Mouse (Mus musculus): ENCODE results near the gene Lrrc74b. TPM values are rescaled to one million over a fixed set of nuclear protein-coding genes. Genes with fewer than 3 reads are reported as not detected.
A peak's percentile ranks its signal among the peaks of the same experiment; 100 is the strongest.

The Lrrc74b gene
- polyA plus RNA-seq, 1 experiment from 2014 or later, result 0.62 TPM

DNA sequence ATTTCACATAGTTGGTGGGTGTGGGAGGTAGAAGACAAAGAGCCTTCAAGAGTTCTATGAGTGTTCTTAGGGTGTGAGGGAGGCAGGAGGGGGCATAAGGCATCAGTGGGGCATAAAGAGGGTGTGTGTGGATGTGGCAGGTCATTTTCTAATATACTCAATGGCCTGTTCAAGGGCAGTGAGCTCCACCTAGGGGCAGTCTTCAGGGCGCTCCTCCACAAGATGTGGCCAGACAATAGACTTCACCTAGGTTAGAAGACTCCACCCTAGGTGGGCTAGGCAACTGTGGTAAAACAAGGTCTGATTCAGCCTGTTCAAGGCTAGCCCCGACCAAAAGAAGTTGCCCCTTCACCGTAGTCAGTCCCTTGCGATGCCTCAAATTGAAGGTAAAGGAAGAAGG lies 28.8 kb downstream of the Lrrc74b start:
- WGBS, result 52% methylated on average over 4 of the region's 4 CpGs
- peak overlapping the region; percentile 93; the same call in 1 of the 2 replicates for H3K4me2 ChIP-seq (ENCODE audit: low read length)
- H3K36me3 ChIP-seq (ENCODE audit: control insufficient read depth, insufficient read depth, low read length), result peaks cover 17% of the 10 kb centered on the region
- DNase-seq (ENCODE audit: low spot score), result no peak
- no peaks in the 10 kb centered on the region for H3K9me3 ChIP-seq (replicated peaks; ENCODE audit: control insufficient read depth, low read length)
- no peaks in the 10 kb centered on the region for H3K27me3 ChIP-seq (replicated peaks; ENCODE audit: control insufficient read depth, insufficient read depth, low read length)
- ATAC-seq, result no peak
- no peak overlapping the region for H3K4me3 ChIP-seq (ENCODE audit: low read depth, low read length)
- H3K4me1 ChIP-seq (ENCODE audit: control insufficient read depth, insufficient read depth, low read length), result peaks cover 11% of the 10 kb centered on the region
- no peak overlapping the region for H3K9ac ChIP-seq (ENCODE audit: low read length)
- no peak overlapping the region for H3K27ac ChIP-seq (ENCODE audit: low read depth, low read length)

DNA sequence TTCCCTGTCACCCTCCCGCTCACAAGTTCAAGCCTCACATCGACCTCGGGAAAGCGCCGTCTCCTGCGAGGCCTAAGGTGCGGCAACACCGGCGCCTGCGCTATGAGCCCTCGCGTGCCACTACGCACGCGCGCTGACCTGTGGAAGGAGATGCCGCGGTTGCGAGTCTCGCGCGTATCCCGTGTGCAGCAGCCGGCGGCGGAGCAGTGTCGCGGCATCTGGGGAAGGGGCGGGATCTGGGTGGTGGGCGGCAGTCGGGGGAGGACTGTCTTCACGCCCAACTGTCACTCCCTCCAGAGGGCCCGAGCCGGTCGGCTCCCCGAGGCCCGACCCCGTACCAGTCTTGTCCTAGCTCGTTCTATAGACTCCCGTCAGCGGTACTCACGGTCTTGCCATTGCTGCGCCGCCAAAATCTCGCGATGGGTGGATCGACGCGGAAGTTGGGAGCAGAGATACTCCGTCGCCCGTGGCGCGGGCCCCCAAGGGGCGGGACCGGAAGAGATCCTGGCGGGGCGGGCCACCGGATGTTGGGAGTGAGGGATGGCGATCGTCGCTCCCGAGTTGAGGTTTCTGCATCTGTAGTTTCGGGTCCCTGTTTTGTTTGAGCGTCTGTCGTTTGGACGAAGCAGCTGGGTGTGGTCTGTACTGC lies 30.3 kb downstream of the Lrrc74b start, which contains the start of gene Thap7:
Gene Thap7, minus strand, starts transcription at position 497 of the 649 bp plus-strand sequence.
- H3K36me3 ChIP-seq (ENCODE audit: control insufficient read depth, insufficient read depth, low read length), result peaks cover 32% of the 10 kb centered on the region
- H3K27ac ChIP-seq (ENCODE audit: low read depth, low read length), result peak within 1 kb of the TSS; percentile 97
- no peaks in the 10 kb centered on the region for H3K27me3 ChIP-seq (replicated peaks; ENCODE audit: control insufficient read depth, insufficient read depth, low read length)
- peak within 1 kb of the TSS; percentile 72 for H3K4me3 ChIP-seq (ENCODE audit: low read depth, low read length)
- no peaks in the 10 kb centered on the region for H3K9me3 ChIP-seq (replicated peaks; ENCODE audit: control insufficient read depth, low read length)
- H3K4me1 ChIP-seq (ENCODE audit: control insufficient read depth, insufficient read depth, low read length), result peaks cover 11% of the 10 kb centered on the region
- DNase-seq (ENCODE audit: low spot score) (peak; percentile 99), ATAC-seq (peak; percentile 97)
- WGBS, result 0% methylated on average over 67 of the region's 67 CpGs
- peak within 1 kb of the TSS; percentile 85 for H3K9ac ChIP-seq (ENCODE audit: low read length)
- H3K4me2 ChIP-seq (ENCODE audit: low read length), result peak within 1 kb of the TSS; percentile 93

GRCm38 (mm10) chr16:17529981-17530586 lies 31.0 kb downstream of the Lrrc74b start:
- DNase-seq (ENCODE audit: low spot score) (no peak), ATAC-seq (no peak)
- Histone ChIP-seq H3K27ac (ENCODE audit: low read depth, low read length) (peak overlapping the region; percentile 97), H3K4me3 (ENCODE audit: low read depth, low read length) (peak overlapping the region; percentile 72), H3K27me3 (replicated peaks; ENCODE audit: control insufficient read depth, insufficient read depth, low read length) (no peaks in the 10 kb centered on the region), H3K9me3 (replicated peaks; ENCODE audit: control insufficient read depth, low read length) (no peaks in the 10 kb centered on the region), H3K4me1 (ENCODE audit: control insufficient read depth, insufficient read depth, low read length) (peaks cover 11% of the 10 kb centered on the region), H3K4me2 (ENCODE audit: low read length) (peak overlapping the region; percentile 93), H3K36me3 (ENCODE audit: control insufficient read depth, insufficient read depth, low read length) (peaks cover 39% of the 10 kb centered on the region), H3K9ac (ENCODE audit: low read length) (peak overlapping the region; percentile 85)
- 17% methylated on average over 17 of the region's 17 CpGs for WGBS

- H3K4me3 ChIP-seq (ENCODE audit: low read depth, low read length), result no peak overlapping the region
- no peaks in the 10 kb centered on the region for H3K9me3 ChIP-seq (replicated peaks; ENCODE audit: control insufficient read depth, low read length)
- DNase-seq (ENCODE audit: low spot score) (no peak), ATAC-seq (no peak)
- H3K4me2 ChIP-seq (ENCODE audit: low read length), result no peak overlapping the region
- no peak overlapping the region for H3K27ac ChIP-seq (ENCODE audit: low read depth, low read length)
- peaks cover 55% of the 10 kb centered on the region for H3K36me3 ChIP-seq (ENCODE audit: control insufficient read depth, insufficient read depth, low read length)
- H3K4me1 ChIP-seq (ENCODE audit: control insufficient read depth, insufficient read depth, low read length), result peaks cover 11% of the 10 kb centered on the region
- no peak overlapping the region for H3K9ac ChIP-seq (ENCODE audit: low read length)
- WGBS, result 89% methylated on average over 13 of the region's 13 CpGs
- no peaks in the 10 kb centered on the region for H3K27me3 ChIP-seq (replicated peaks; ENCODE audit: control insufficient read depth, insufficient read depth, low read length)
These were observed 32.8 kb downstream of the Lrrc74b start for GRCm38 (mm10) chr16:17528276-17528675.

GRCm38 (mm10) chr16:17527606-17528005 lies 33.4 kb downstream of the Lrrc74b start:
- no peak for ATAC-seq
- Histone ChIP-seq H3K4me1 (ENCODE audit: control insufficient read depth, insufficient read depth, low read length) (peaks cover 11% of the 10 kb centered on the region), H3K27me3 (replicated peaks; ENCODE audit: control insufficient read depth, insufficient read depth, low read length) (no peaks in the 10 kb centered on the region), H3K27ac (ENCODE audit: low read depth, low read length) (no peak overlapping the region), H3K36me3 (ENCODE audit: control insufficient read depth, insufficient read depth, low read length) (peaks cover 62% of the 10 kb centered on the region), H3K9me3 (replicated peaks; ENCODE audit: control insufficient read depth, low read length) (no peaks in the 10 kb centered on the region), H3K4me3 (ENCODE audit: low read depth, low read length) (no peak overlapping the region), H3K9ac (ENCODE audit: low read length) (no peak overlapping the region), H3K4me2 (ENCODE audit: low read length) (no peak overlapping the region)
- DNase-seq (ENCODE audit: low spot score), result no peak

- H3K36me3 ChIP-seq (ENCODE audit: control insufficient read depth, insufficient read depth, low read length), result peaks cover 76% of the 10 kb centered on the region
These were observed 34.8 kb downstream of the Lrrc74b start for GRCm38 (mm10) chr16:17526223-17526622.

GRCm38 (mm10) chr16:17525524-17525923 lies 35.5 kb downstream of the Lrrc74b start:
- Histone ChIP-seq H3K4me2 (ENCODE audit: low read length) (no peak overlapping the region), H3K4me1 (ENCODE audit: control insufficient read depth, insufficient read depth, low read length) (peaks cover 4% of the 10 kb centered on the region; the same call in 1 of the 2 replicates), H3K27me3 (replicated peaks; ENCODE audit: control insufficient read depth, insufficient read depth, low read length) (no peaks in the 10 kb centered on the region), H3K9me3 (replicated peaks; ENCODE audit: control insufficient read depth, low read length) (no peaks in the 10 kb centered on the region), H3K9ac (ENCODE audit: low read length) (no peak overlapping the region), H3K36me3 (ENCODE audit: control insufficient read depth, insufficient read depth, low read length) (peaks cover 83% of the 10 kb centered on the region), H3K27ac (ENCODE audit: low read depth, low read length) (no peak overlapping the region), H3K4me3 (ENCODE audit: low read depth, low read length) (no peak overlapping the region)
- ATAC-seq, result no peak
- WGBS, result 91% methylated on average over 3 of the region's 3 CpGs
- DNase-seq (ENCODE audit: low spot score), result no peak

More at GRCm38 (mm10) chr16:17526223-17526622, 34.8 kb downstream of the Lrrc74b start:
- 94% methylated on average over 6 of the region's 6 CpGs for WGBS
- Histone ChIP-seq H3K27me3 (replicated peaks; ENCODE audit: control insufficient read depth, insufficient read depth, low read length) (no peaks in the 10 kb centered on the region), H3K27ac (ENCODE audit: low read depth, low read length) (no peak overlapping the region), H3K9ac (ENCODE audit: low read length) (no peak overlapping the region), H3K9me3 (replicated peaks; ENCODE audit: control insufficient read depth, low read length) (no peaks in the 10 kb centered on the region), H3K4me1 (ENCODE audit: control insufficient read depth, insufficient read depth, low read length) (peaks cover 4% of the 10 kb centered on the region), H3K4me3 (ENCODE audit: low read depth, low read length) (no peak overlapping the region), H3K4me2 (ENCODE audit: low read length) (no peak overlapping the region)
- DNase-seq (ENCODE audit: low spot score) (no peak), ATAC-seq (no peak)

- H3K27me3 ChIP-seq (replicated peaks; ENCODE audit: control insufficient read depth, insufficient read depth, low read length), result no peaks in the 10 kb centered on the region
- peaks cover 96% of the 10 kb centered on the region for H3K36me3 ChIP-seq (ENCODE audit: control insufficient read depth, insufficient read depth, low read length)
- 93% methylated on average over 11 of the region's 11 CpGs for WGBS
- ATAC-seq (no peak), DNase-seq (ENCODE audit: low spot score) (no peak)
- H3K9ac ChIP-seq (ENCODE audit: low read length), result no peak overlapping the region
- H3K9me3 ChIP-seq (replicated peaks; ENCODE audit: control insufficient read depth, low read length), result no peaks in the 10 kb centered on the region
- no peaks in the 10 kb centered on the region for H3K4me1 ChIP-seq (ENCODE audit: control insufficient read depth, insufficient read depth, low read length)
- H3K4me3 ChIP-seq (ENCODE audit: low read depth, low read length), result no peak overlapping the region
- no peak overlapping the region for H3K27ac ChIP-seq (ENCODE audit: low read depth, low read length)
- H3K4me2 ChIP-seq (ENCODE audit: low read length), result no peak overlapping the region
These were observed 36.9 kb downstream of the Lrrc74b start for GRCm38 (mm10) chr16:17524156-17524555.

DNA sequence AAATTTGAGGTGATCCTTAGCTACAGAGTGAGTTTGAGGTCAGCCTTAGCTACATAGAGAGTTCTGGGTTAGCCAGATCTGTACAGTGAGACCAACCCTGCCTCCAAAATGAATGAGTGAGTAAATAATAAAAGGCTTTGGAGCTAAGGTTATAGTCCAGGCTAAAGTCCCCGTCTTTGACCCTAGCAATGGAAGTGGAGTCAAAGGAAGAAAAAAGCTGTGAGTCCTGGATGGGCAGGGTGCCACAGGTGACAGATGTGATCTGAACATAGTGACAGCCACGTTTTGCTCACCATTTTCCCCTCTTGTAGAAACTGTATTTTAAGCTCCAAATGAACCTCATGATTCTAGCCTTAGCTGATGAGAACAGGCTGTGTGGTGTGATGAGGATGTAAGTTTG lies 42.1 kb downstream of the Lrrc74b start:
- DNase-seq (ENCODE audit: low spot score), result no peak
- Histone ChIP-seq H3K27me3 (replicated peaks; ENCODE audit: control insufficient read depth, insufficient read depth, low read length) (no peaks in the 10 kb centered on the region), H3K4me2 (ENCODE audit: low read length) (no peak overlapping the region), H3K4me1 (ENCODE audit: control insufficient read depth, insufficient read depth, low read length) (no peaks in the 10 kb centered on the region), H3K9ac (ENCODE audit: low read length) (no peak overlapping the region), H3K27ac (ENCODE audit: low read depth, low read length) (no peak overlapping the region), H3K4me3 (ENCODE audit: low read depth, low read length) (no peak overlapping the region), H3K36me3 (ENCODE audit: control insufficient read depth, insufficient read depth, low read length) (peaks cover 94% of the 10 kb centered on the region), H3K9me3 (replicated peaks; ENCODE audit: control insufficient read depth, low read length) (no peaks in the 10 kb centered on the region)
- 82% methylated on average over 2 of the region's 2 CpGs for WGBS
- no peak for ATAC-seq

Measured in forebrain, embryonic 14.5 days (tissue).